Mouse (Mus musculus): ENCODE data around the gene Fam45a.

DNA sequence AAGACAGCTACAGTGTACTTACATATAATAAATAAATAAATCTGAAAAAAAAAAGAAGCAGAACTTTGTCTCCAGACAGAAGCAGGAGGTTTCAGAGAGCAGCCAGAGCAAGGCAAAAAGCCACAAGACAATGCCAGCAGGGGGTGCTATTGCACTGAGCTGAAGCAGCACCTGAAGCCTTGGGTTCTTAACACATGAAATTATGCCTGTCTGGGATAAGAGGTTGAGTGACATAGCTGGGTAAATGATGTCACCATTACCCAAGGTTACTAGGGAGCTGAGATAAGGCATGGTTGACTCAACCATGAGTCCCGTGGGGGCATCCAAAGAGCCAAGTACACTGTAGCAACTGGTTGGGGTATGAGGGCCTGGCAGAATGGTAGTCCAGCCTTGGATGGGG, 26.4 kb downstream of the Fam45a start:
- TF ChIP-seq CTCF (IDR thresholded peaks at IDR 0.05; ENCODE audit: extremely low read depth, insufficient read depth, low read length) (peak; percentile 63), POLR2A (IDR thresholded peaks at IDR 0.05; ENCODE audit: extremely low read depth, insufficient read depth, low read length) (no peak)
